Mouse (Mus musculus): ENCODE data around the gene Ppp1r13b.

DNA sequence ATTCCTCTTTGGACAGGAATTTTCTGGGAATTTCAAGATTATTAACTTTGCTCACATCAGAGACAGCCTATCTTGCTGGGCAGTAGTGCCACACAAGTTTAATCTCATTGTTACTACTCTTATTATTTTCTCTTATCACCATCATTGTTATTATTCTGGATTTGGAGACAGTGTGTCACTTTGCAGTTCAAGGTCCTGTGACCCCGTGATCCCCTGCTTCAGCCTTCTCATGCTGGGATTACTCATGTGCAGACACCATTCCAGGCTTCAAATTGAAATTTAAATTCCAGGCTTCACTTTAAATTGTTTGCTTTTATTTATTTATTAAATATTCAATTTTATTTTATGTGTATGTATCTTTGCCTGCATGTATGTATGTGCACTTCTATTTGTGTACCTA, 38.1 kb downstream of the Ppp1r13b start:
- TF ChIP-seq TAL1 (IDR thresholded peaks at IDR 0.05; ENCODE audit: low read length), result no peak
- no peak for TF ChIP-seq GATA1 (IDR thresholded peaks at IDR 0.05; ENCODE audit: low read length)
